Mouse (Mus musculus): ENCODE data around the gene Nacc1. TPM values are rescaled to one million over a fixed set of nuclear protein-coding genes. Genes with fewer than 3 reads are reported as not detected.

Nacc1 gene
- 7.9 TPM for polyA plus RNA-seq (2015; fragmentation: Illumina TruSeq; extraction: RNeasy Lipid Tissue Mini Kit (QIAGEN cat#74804); ENCODE audit: insufficient read depth, low read depth, low replicate concordance)

DNA sequence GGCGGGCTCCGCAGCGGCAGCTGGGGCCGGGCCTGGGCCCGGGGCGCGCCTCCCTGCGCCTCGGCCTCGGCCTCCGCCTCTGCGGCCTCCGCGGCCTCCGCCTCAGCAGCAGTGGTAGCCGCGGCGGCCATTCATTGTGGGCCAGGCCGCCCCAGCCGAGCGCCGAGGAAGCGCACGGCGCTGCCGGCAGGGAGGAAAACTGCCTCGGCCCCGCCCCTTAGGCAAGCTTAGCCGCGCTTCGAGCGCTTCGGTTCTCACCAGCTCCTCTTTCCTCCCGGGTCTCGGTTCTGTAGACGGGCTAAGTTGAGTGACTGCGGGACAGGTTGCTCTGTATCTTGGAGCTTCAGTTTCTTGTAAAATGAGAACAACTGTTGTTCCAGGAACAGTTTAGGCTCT lies at the start of gene Nacc1:
Nacc1 (minus strand) TSS at position 158 of the 396 bp plus-strand sequence.

DNA sequence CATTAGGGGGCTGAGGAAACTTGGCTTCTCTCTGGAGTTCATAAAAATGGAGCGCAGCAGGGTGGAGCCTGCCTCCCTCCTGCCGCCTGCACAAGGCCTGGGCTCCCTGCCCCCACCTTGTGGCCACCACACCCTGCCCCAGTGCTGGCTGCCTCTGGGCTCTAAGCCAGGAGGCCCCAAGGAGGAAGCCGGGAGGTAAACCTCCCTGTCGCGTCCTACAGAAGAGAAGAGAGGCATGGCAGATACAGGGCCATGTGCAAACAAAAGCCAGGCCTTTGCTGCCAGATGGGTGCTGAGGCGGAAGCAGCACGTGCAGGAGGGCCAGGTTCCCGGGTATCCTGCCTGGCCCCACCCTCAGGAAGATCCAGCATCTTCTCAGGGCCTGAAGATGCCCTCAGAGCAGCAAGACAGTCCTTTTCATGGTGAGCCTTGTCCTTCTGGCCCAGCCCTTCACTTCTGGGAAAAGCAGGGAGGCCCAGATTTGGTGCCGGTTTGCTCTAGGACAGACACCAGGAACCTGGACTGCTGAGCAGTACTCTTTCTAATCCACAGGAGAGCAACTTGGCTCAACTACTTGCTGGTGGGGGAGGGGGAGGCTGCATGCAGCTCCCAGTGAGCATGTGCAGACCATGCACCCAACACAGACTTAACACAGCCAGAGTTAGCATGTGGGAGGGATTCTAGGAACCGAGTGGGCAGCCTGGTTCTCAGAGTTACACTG lies 35.3 kb upstream of the Nacc1 start, which contains the start of gene G430095P16Rik:
G430095P16Rik (plus strand) TSS at position 158 of the 721 bp plus-strand sequence.

DNA sequence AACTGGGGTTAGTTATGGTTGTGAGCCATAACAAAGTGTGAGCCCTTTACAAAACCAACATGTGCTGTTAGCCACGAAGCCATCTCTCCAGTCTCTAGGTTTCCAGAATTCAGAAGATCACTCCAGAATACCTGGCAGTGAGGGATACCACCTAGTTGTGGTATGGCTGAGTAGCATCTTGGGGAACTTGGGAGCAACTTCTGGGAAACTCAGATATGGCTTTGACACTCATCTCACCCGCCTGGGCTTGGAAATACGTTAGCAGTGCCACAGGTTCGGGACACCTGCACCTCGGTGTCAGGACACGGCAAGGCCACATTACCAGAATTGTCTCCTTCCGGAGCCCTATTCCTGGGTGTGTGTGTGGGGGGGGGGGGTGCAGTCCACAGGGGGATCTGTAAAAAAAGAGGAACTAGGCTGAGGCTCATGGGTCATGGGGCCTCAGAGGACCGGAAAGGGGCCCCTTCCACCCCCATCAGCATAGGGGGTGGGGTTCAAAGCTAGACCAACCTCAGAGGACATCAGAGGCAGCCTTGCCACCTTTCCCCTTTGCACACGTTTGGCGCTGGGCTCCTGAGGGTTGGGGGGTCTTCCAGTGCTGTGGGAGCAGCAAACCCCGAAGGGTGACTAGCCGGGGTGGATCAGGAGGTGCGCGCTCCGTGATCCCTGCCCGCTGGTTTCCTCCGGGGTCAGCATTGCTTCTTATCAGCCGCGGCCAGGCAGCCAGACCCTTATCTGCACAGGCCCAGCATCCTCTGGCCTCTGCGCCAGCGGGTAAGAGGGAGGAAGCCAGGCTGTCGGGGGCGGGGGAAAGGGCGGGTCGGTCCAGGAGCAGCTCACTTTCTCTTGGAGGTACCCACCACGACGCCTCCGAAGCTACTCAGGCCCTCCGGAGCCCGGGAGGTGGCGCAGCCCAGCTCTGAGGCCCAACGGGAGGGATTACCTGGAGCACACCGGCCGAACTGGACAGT lies 13.6 kb upstream of the Nacc1 start, which contains the start of gene Lyl1:
Lyl1 (plus strand) TSS at position 517 of the 971 bp plus-strand sequence.

DNA sequence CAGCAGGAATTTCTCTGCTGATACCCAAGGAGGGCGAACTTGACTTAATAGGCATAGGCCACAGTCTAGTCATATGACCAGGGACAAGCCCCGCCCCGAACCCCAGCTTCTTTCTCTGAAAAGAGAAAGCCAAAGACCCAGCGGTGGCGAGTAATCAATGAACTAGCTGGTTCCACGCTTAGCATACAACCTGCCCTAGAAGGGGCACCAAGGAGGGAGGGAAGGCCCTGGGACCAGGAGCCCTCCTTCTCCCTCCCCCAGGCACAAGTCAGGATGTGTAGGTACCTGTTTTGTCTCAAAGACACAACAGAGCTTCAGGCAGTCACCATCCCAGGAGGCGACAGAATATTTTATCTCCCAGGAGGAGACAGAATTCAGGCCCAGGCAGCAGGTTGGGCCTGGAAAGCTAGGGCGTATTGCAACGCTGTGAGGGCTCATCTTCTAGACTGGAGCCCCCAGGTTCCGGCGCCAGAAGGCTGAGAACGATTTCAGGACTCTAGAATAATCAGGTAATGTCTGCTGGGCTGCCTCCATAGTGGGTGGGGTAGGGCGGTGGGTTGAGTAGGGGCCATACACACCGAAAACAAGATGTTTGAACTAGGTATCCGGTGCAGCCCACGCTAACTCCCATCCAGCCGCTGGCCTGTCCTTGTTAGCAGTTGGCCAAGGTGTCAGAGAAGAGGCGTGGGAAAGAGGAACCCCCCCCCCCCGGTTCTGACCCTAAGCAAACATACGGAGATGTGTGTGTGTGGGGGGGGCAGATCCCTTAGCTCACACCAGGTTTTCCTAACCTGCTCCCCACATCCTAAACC lies 1.3 kb downstream of the Nacc1 start, which contains the start of gene Trmt1:
Trmt1 (plus strand) TSS at position 117 of the 812 bp plus-strand sequence.

DNA sequence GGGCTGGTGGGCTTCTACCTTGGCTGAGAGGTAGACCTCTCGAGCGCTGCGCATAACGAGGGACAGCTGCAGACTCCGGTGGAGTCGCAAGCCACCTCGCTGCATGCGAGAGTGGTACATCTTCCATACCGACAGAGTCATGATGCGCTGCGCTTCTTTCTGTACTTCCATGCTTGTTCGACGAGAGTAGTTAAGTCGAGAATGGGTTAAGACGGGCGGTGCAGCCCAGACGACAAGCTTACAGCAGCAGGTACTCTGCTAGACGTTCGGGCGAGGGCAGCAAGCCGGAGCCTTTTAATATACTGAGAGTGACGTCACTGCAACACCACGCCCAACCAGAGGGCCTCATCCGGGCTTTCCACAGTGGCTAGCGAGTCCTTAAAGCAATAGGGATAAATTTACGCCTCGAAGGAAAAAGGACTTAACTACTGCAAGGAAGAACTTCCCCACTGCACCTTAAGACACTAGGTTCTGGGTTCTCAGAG lies 25.0 kb downstream of the Nacc1 start, which contains the start of gene Ier2:
Ier2 (minus strand) TSS at position 272 of the 485 bp plus-strand sequence.

Other genes with a start within 250 kb of the Nacc1 start
- 14.1 TPM for gene Ier2, start 25.0 kb downstream of the Nacc1 start, polyA plus RNA-seq (2015; fragmentation: Illumina TruSeq; extraction: RNeasy Lipid Tissue Mini Kit (QIAGEN cat#74804); ENCODE audit: insufficient read depth, low read depth, low replicate concordance)
- 55.6 TPM for gene Trmt1, start 1.6 kb downstream of the Nacc1 start, polyA plus RNA-seq (2015; fragmentation: Illumina TruSeq; extraction: RNeasy Lipid Tissue Mini Kit (QIAGEN cat#74804); ENCODE audit: insufficient read depth, low read depth, low replicate concordance)
- 2.6 TPM for gene Lyl1, start 13.6 kb upstream of the Nacc1 start, polyA plus RNA-seq (2015; fragmentation: Illumina TruSeq; extraction: RNeasy Lipid Tissue Mini Kit (QIAGEN cat#74804); ENCODE audit: insufficient read depth, low read depth, low replicate concordance)
- not detected for gene G430095P16Rik, start 35.1 kb upstream of the Nacc1 start, polyA plus RNA-seq (2015; fragmentation: Illumina TruSeq; extraction: RNeasy Lipid Tissue Mini Kit (QIAGEN cat#74804); ENCODE audit: insufficient read depth, low read depth, low replicate concordance)
- gene Nfix, start 112.5 kb upstream of the Nacc1 start, polyA plus RNA-seq (2015; fragmentation: Illumina TruSeq; extraction: RNeasy Lipid Tissue Mini Kit (QIAGEN cat#74804); ENCODE audit: insufficient read depth, low read depth, low replicate concordance): 14.9 TPM
- 1.8 TPM for gene Dand5, start 135.0 kb upstream of the Nacc1 start, polyA plus RNA-seq (2015; fragmentation: Illumina TruSeq; extraction: RNeasy Lipid Tissue Mini Kit (QIAGEN cat#74804); ENCODE audit: insufficient read depth, low read depth, low replicate concordance)
- gene Gadd45gip1, start 143.7 kb upstream of the Nacc1 start, polyA plus RNA-seq (2015; fragmentation: Illumina TruSeq; extraction: RNeasy Lipid Tissue Mini Kit (QIAGEN cat#74804); ENCODE audit: insufficient read depth, low read depth, low replicate concordance): 7.0 TPM
- 18.2 TPM for gene Rad23a, start 152.8 kb upstream of the Nacc1 start, polyA plus RNA-seq (2015; fragmentation: Illumina TruSeq; extraction: RNeasy Lipid Tissue Mini Kit (QIAGEN cat#74804); ENCODE audit: insufficient read depth, low read depth, low replicate concordance)
- 181 TPM for gene Calr, start 159.1 kb upstream of the Nacc1 start, polyA plus RNA-seq (2015; fragmentation: Illumina TruSeq; extraction: RNeasy Lipid Tissue Mini Kit (QIAGEN cat#74804); ENCODE audit: insufficient read depth, low read depth, low replicate concordance)
- gene Farsa, start 169.1 kb upstream of the Nacc1 start, polyA plus RNA-seq (2015; fragmentation: Illumina TruSeq; extraction: RNeasy Lipid Tissue Mini Kit (QIAGEN cat#74804); ENCODE audit: insufficient read depth, low read depth, low replicate concordance): 19.1 TPM
- gene Syce2, start 184.2 kb upstream of the Nacc1 start, polyA plus RNA-seq (2015; fragmentation: Illumina TruSeq; extraction: RNeasy Lipid Tissue Mini Kit (QIAGEN cat#74804); ENCODE audit: insufficient read depth, low read depth, low replicate concordance): not detected
- 27.8 TPM for gene Gcdh, start 206.1 kb upstream of the Nacc1 start, polyA plus RNA-seq (2015; fragmentation: Illumina TruSeq; extraction: RNeasy Lipid Tissue Mini Kit (QIAGEN cat#74804); ENCODE audit: insufficient read depth, low read depth, low replicate concordance)
- not detected for gene Klf1, start 214.1 kb upstream of the Nacc1 start, polyA plus RNA-seq (2015; fragmentation: Illumina TruSeq; extraction: RNeasy Lipid Tissue Mini Kit (QIAGEN cat#74804); ENCODE audit: insufficient read depth, low read depth, low replicate concordance)
- 6.3 TPM for gene Dnase2a, start 220.7 kb upstream of the Nacc1 start, polyA plus RNA-seq (2015; fragmentation: Illumina TruSeq; extraction: RNeasy Lipid Tissue Mini Kit (QIAGEN cat#74804); ENCODE audit: insufficient read depth, low read depth, low replicate concordance)
- gene Mast1, start 249.5 kb upstream of the Nacc1 start, polyA plus RNA-seq (2015; fragmentation: Illumina TruSeq; extraction: RNeasy Lipid Tissue Mini Kit (QIAGEN cat#74804); ENCODE audit: insufficient read depth, low read depth, low replicate concordance): 0.61 TPM

All from pancreas, adult 10 weeks (tissue).